Mouse (Mus musculus) monocyte, adult 2 months (primary cell): ENCODE data around the gene Pigf.
A peak's percentile ranks its signal among the peaks of the same experiment; 100 is the strongest.
"Not testable (repeated sequence)": the region's sequence is repeated elsewhere in the genome, so short reads cannot be mapped to it uniquely, and the experiment has no call there.

ENCODE experiments used
- DNase-seq, 2 experiments: peaks; one replicate each; pipeline ENCODE4 v3.0.0; 2022; ENCODE audit warnings: low spot score in 2 of 2, low read depth in 1 of 2

Gene Pigf

GRCm38 (mm10) chr17:87025269-87025949 is at the start of gene Pigf, which contains the start of gene Cript:
Gene Pigf (minus strand): TSS chr17:87025406.
Gene Cript (plus strand): TSS chr17:87025550.
- peak; percentile 94 to 96 for DNase-seq

GRCm38 (mm10) chr17:87073470-87073869 is 48.3 kb upstream of the Pigf start:
- DNase-seq: no peak

- no peak for DNase-seq
Observed at GRCm38 (mm10) chr17:87072766-87073440, 47.7 kb upstream of the Pigf start.

- DNase-seq: not testable (repeated sequence)
Observed at GRCm38 (mm10) chr17:87072183-87072582, 47.0 kb upstream of the Pigf start.

GRCm38 (mm10) chr17:87068997-87069396 is 43.8 kb upstream of the Pigf start:
- DNase-seq: no peak

GRCm38 (mm10) chr17:87063969-87064368 is 38.8 kb upstream of the Pigf start:
- DNase-seq: no peak

- DNase-seq: no peak
Observed at GRCm38 (mm10) chr17:87063461-87063860, 38.3 kb upstream of the Pigf start.

GRCm38 (mm10) chr17:87062639-87063038 is 37.4 kb upstream of the Pigf start:
- no peak for DNase-seq

- no peak for DNase-seq
Observed at GRCm38 (mm10) chr17:87057486-87058266, 32.5 kb upstream of the Pigf start.

GRCm38 (mm10) chr17:87056761-87057160 is 31.6 kb upstream of the Pigf start:
- DNase-seq: no peak

- no peak for DNase-seq
Observed at GRCm38 (mm10) chr17:87055663-87056062, 30.5 kb upstream of the Pigf start.

- DNase-seq: no peak
Observed at GRCm38 (mm10) chr17:87055051-87055459, 29.8 kb upstream of the Pigf start.

- DNase-seq: no peak
Observed at GRCm38 (mm10) chr17:87053921-87054320, 28.7 kb upstream of the Pigf start.

GRCm38 (mm10) chr17:87052432-87052831 is 27.2 kb upstream of the Pigf start:
- DNase-seq: peak in 1 of 2 experiments; percentile 11

GRCm38 (mm10) chr17:87051652-87052051 is 26.4 kb upstream of the Pigf start:
- DNase-seq: no peak

- no peak for DNase-seq
Observed at GRCm38 (mm10) chr17:87050469-87051175, 25.4 kb upstream of the Pigf start.

GRCm38 (mm10) chr17:87049696-87050095 is 24.5 kb upstream of the Pigf start:
- DNase-seq: no peak

GRCm38 (mm10) chr17:87044796-87045195 is 19.6 kb upstream of the Pigf start:
- no peak for DNase-seq

GRCm38 (mm10) chr17:87044364-87044763 is 19.2 kb upstream of the Pigf start:
- peak; percentile 46 to 78 for DNase-seq

GRCm38 (mm10) chr17:87041739-87042138 is 16.5 kb upstream of the Pigf start:
- no peak for DNase-seq

- no peak for DNase-seq
Observed at GRCm38 (mm10) chr17:87038496-87038895, 13.3 kb upstream of the Pigf start.
